Mouse (Mus musculus) thymus, adult 2 months (tissue): Measurements from ENCODE around the gene Rps27l. TPM values are rescaled to one million over a fixed set of nuclear protein-coding genes. Genes with fewer than 3 reads are reported as not detected.

Experiments used
- DNase-seq: peaks from one replicate; pipeline ENCODE4 v3.0.0; 2021
- H3K27ac ChIP-seq: fragments of 200-500 bp; 2 replicates; pipeline ENCODE4 v1.5.1; 2012; ENCODE audit warnings: low read length, control low read depth; ENCODE audit not compliant: control insufficient read depth, insufficient read depth
- H3K27me3 ChIP-seq: fragments of 200-500 bp; 2 replicates; pipeline ENCODE4 v1.6.1; 2012; ENCODE audit warnings: mild to moderate bottlenecking, low read length, moderate library complexity, mixed read lengths; ENCODE audit not compliant: control insufficient read depth, insufficient read depth
- H3K36me3 ChIP-seq: fragments of 200-500 bp; 2 replicates; pipeline ENCODE4 v1.6.1; 2012; ENCODE audit warnings: mild to moderate bottlenecking, low read length, moderate library complexity; ENCODE audit not compliant: control insufficient read depth, insufficient read depth
- H3K4me1 ChIP-seq: fragments of 200-500 bp; replicated peaks from 2 replicates; pipeline ENCODE4 v1.6.1; 2012; ENCODE audit warnings: low read length; ENCODE audit not compliant: control insufficient read depth, insufficient read depth
- H3K4me3 ChIP-seq: fragments of 200-500 bp; 2 replicates; pipeline ENCODE4 v1.5.1; 2012; ENCODE audit warnings: mild to moderate bottlenecking, low read length, control low read depth, moderate library complexity; ENCODE audit not compliant: control insufficient read depth, insufficient read depth
- CTCF ChIP-seq: fragments of 200-500 bp; IDR thresholded peaks from 2 replicates; pipeline ENCODE4 v1.5.1; 2012; ENCODE audit warnings: mild to moderate bottlenecking, control low read depth, low read length, moderate library complexity, borderline replicate concordance; ENCODE audit not compliant: control insufficient read depth, poor library complexity, insufficient read depth; ENCODE audit errors: extremely low read depth
- POLR2A ChIP-seq: fragments of 200-500 bp; IDR thresholded peaks from 2 replicates; pipeline ENCODE4 v1.6.1; 2012; ENCODE audit warnings: mild to moderate bottlenecking, low read length, control low read depth, moderate library complexity; ENCODE audit not compliant: control insufficient read depth, poor library complexity, insufficient read depth; ENCODE audit errors: extremely low read depth
- WGBS: fragments of 180-500 bp; shearing (Covaris S2); methylation state at CpG from one replicate; pipeline ENCODE4 v1.1.7; 2018; 5-methylcytosine and 5-hydroxymethylcytosine counted together
- polyA plus RNA-seq: library from polyadenylated mRNA; depleted of rRNA; stranded (reverse); fragments of >200 nt; gene quantifications from 2 replicates; pipeline ENCODE4 v1.2.3, GENCODE M21; 2012

The Rps27l gene
- polyA plus RNA-seq, 1 experiment = 61.1 TPM

DNA sequence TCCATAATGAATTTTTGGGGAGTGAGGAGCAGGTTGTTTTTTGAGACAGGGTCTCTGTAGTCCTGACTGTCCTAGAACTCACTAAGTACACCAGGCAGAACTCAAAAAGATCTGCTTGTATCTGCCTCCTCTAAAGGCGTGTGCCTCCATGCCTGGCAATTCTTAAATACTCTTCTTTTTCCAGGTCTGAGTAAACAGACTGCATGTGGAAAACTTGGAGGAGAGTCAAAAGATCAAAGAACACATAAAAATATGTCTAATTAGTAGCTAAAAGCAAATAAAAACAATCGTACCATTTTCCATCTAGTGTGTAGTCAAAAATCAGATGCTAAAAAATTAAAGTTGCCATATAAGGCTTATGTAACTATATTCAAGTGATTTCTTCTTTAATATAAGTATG, 7.0 kb downstream of the Rps27l start:
- TF ChIP-seq CTCF (no peak), POLR2A (no peak)
- no peak for DNase-seq
- Histone ChIP-seq H3K27ac (no peak overlapping the region), H3K4me1 (no peaks in the 10 kb centered on the region), H3K4me3 (no peak overlapping the region), H3K27me3 (no peaks in the 10 kb centered on the region), H3K36me3 (0 out of 2 replicates have a peak, but pooled peaks cover 3% of the 10 kb centered on the region)
- 96% methylated on average over 2 of the region's 2 CpGs for WGBS

DNA sequence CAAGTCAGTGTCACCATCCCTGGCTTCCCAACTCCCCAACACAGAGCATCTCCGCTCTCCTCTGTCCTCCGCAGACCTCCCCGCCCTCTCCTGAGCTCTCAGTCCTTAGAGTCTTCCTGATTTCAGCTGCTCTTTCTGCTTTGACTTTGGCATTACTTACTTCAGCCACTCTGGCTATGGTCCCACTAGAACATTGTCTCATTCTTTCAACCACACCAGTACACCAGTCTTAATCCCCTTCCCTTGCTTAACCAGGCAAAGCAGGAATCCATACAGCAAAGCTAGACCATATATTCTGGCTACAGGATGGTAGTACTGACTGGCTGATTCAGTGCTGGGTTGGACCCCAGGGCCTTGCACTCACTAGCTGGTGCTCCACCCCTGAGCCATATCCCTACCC, 11.6 kb downstream of the Rps27l start:
- DNase-seq = no peak
- Histone ChIP-seq H3K4me1 (no peaks in the 10 kb centered on the region), H3K27ac (no peak overlapping the region), H3K36me3 (no peaks in the 10 kb centered on the region), H3K27me3 (no peaks in the 10 kb centered on the region), H3K4me3 (no peak overlapping the region)
- WGBS = 94% methylated on average over 3 of the region's 3 CpGs
- TF ChIP-seq CTCF (no peak), POLR2A (no peak)

DNA sequence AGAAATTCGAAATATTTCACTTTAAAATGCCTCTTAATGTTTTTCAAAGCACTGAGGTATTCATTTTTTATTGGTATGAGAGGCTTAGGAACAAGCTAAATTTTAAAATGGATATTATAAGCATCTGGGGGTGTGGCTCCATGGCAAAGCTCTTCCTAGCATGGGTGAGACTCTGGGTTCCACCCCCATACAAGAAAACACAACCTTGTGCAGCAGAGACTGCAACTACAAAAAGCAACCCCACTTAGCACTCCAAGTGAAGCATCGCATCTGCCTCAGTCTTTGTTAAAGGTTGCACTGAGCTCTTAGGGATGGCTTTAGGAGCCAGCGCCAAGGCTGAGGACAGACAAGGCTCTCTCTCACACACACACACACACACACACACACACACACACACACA, 15.6 kb downstream of the Rps27l start:
- TF ChIP-seq CTCF (no peak), POLR2A (no peak)
- H3K36me3 ChIP-seq = no peaks in the 10 kb centered on the region
- no peak for DNase-seq
- H3K27me3 ChIP-seq = no peaks in the 10 kb centered on the region
- no peaks in the 10 kb centered on the region for H3K4me1 ChIP-seq
- no peak overlapping the region for H3K4me3 ChIP-seq
- no peak overlapping the region for H3K27ac ChIP-seq
- 90% methylated on average over 3 of the region's 3 CpGs for WGBS

DNA sequence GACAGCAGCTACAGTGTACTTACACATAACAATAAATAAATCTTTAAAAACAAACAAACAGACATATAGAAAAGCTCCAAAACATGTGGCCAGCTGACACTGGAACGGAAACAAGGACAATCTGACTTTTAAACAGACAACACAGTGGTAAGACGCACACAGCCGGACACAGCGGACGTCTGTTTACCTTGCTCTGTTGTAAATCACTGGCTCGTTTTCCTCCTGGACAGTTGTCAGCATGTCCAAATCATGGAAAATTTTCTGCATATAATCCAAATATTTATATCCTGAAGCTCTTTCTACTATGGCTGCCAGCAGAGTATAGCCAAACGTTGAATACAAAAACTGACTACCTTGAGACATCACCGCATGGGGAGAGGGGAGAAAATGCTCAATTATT, 21.6 kb downstream of the Rps27l start:
- TF ChIP-seq POLR2A (no peak), CTCF (no peak)
- H3K4me1 ChIP-seq = no peaks in the 10 kb centered on the region

DNA sequence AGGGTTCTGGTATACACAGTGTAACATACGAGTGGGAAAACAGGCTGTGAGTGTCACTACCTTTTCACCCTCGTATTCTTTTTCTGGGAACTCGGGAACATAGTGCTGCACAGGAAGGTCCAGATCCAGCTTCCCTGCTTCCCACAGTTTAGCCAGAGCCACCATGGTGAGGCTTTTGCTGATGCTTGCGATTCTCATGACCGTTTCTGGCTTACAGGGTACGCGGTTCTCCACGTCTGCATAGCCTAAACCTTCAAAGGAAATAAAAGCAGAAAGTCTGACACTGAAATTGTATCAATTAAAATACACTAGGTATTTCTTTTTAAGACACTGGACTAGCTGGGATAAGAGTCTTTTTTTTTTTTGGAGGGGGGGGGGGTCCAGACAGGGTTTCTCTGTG, 25.2 kb downstream of the Rps27l start:
- no peak for DNase-seq
- Histone ChIP-seq H3K27ac (no peak overlapping the region), H3K4me3 (no peak overlapping the region), H3K36me3 (no peaks in the 10 kb centered on the region), H3K27me3 (no peaks in the 10 kb centered on the region), H3K4me1 (no peaks in the 10 kb centered on the region)
- 96% methylated on average over 8 of the region's 8 CpGs for WGBS
- no peak for TF ChIP-seq CTCF
- TF ChIP-seq POLR2A = no peak

More for the DNA sequence above, 21.6 kb downstream of the Rps27l start:
- Histone ChIP-seq H3K36me3 (no peaks in the 10 kb centered on the region), H3K27ac (no peak overlapping the region), H3K4me3 (no peak overlapping the region), H3K27me3 (no peaks in the 10 kb centered on the region)
- 95% methylated on average over 8 of the region's 8 CpGs for WGBS
- DNase-seq = no peak

DNA sequence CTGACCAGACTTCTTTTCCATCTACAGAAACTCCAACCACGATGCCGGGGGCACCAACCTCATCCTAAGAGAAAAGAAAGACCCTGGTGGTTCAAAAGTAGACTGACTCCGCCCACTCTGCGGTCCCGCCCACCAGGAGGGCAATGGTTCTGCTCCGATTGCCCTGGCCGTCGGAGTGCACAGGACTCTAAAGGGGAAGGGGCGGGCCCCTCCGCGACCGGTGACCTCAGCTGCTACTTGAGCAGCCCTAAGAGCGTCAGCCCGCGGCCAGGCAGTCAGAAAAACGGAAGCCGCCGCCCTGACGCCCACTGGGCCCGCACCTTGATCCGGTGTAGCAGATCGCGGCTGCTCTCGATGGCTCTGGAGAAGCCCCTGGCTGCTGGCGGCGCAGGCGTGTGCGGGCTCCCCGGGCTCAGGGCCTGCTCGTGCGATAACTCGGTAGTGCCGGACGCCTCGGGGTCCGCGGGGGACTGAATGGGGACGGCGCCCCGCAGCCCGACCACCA, 28.9 kb downstream of the Rps27l start:
- peak overlapping the region; percentile 84 for H3K4me3 ChIP-seq
- no peak overlapping the region for H3K27ac ChIP-seq
- H3K36me3 ChIP-seq = no peaks in the 10 kb centered on the region
- WGBS = 1% methylated on average over 40 of the region's 41 CpGs
- no peaks in the 10 kb centered on the region for H3K4me1 ChIP-seq
- 0 out of 2 replicates have a peak, but pooled peaks have one; percentile 15 for TF ChIP-seq POLR2A
- TF ChIP-seq CTCF = no peak; the same call in 1 of the 2 replicates
- peak; percentile 79 for DNase-seq
- no peaks in the 10 kb centered on the region for H3K27me3 ChIP-seq

DNA sequence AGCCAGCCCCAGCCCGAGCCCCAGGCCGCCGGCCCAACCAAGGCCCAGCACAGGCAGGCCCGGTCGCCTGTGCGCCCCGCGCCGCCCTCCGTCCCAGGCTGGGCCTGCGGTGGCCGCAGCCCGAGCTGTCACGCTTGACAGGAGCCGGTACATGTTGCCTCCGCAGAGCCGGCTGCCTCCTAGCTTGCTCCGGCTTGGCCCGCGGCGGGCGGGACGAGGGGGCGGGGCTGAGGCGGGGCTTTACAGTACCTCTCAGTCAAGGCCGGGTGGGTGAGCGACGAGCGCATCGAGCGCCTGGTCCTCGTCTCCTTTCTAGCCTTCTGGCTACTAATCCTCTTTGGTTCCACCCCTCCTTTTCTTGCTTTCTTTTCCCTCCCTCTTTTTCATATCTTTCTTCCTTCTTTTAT, 29.4 kb downstream of the Rps27l start, which contains the start of gene Lactb:
Lactb (minus strand) TSS at position 246 of the 407 bp plus-strand sequence.
- no peak within 1 kb of the TSS for H3K27ac ChIP-seq
- H3K36me3 ChIP-seq = no peaks in the 10 kb centered on the region
- H3K4me1 ChIP-seq = no peaks in the 10 kb centered on the region
- TF ChIP-seq POLR2A (no peak), CTCF (no peak)
- DNase-seq = peak; percentile 97
- H3K4me3 ChIP-seq = peak within 1 kb of the TSS; percentile 84
- H3K27me3 ChIP-seq = no peaks in the 10 kb centered on the region
- 1% methylated on average over 31 of the region's 32 CpGs for WGBS
